Mouse (Mus musculus): ENCODE measurements around the gene Pax7. TPM values are rescaled to one million over a fixed set of nuclear protein-coding genes. Genes with fewer than 3 reads are reported as not detected.
A peak's percentile ranks its signal among the peaks of the same experiment; 100 is the strongest.

The Pax7 gene
- total RNA-seq, 2 experiments from 2014 or later, result 8.3 to 11.3 TPM

DNA sequence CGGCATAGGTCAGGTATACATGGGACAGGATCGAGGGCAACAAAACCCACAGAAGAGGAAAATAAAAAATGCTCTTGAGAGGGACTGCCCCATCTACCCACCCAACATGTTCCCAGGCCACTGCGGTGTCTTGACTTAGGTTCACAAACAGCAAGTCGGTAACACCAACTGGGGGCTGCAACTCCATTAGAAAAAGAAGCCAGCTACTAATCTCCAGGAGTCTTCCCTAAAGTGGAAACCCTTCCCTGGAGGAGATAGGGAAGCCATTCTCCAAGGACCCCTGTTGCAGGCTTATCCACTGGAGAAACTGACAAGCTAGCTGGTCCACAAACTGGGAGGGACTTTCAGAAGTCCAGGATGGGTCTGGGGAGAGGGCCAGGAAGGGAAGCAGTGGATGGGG is 21.4 kb downstream of the Pax7 start:
- no peak for DNase-seq

DNA sequence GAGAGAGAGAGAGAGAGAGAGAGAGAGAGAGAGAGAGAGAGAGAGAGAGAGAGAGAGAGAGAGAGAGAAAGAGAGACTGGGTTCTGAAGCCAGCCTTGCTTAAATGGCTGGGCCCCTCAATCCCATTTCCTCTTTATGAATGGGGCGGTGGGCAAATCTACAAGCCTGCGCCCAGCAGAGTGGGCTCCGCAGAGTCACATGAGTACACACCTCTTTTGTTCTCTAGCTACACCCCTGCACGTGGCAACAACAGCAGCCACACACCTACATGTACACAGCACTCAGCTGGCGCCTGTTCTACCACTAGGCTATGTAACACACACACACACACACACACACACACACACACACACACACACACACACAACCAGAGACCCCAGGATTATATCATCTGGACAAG is 21.9 kb downstream of the Pax7 start:
- DNase-seq, result no peak

- no peak for DNase-seq
These were observed 22.4 kb downstream of the Pax7 start for GRCm38 (mm10) chr4:139810762-139811438.

GRCm38 (mm10) chr4:139809381-139809820 is 23.9 kb downstream of the Pax7 start:
- DNase-seq, result no peak

DNA sequence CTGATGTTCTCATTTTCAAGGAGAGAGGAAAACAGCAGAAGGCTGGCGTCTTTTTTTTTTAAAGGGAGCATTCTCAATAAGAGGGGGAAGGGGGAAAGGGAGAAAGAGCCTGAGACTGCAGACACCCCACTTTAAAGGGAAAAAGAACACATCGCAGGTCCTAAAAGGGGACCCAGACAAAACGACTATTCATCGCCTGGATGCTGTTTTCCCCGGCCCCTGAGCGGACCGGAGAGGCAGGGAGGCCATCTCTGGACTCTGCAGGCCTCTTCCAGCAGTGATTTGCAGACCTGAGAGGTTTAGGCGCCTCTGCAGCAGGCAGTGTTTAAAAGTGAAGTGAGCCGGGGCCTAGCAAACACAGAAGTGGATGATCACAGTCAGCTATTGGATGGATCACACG is 25.5 kb downstream of the Pax7 start:
- DNase-seq, result no peak

- no peak for DNase-seq
These were observed 26.0 kb downstream of the Pax7 start for GRCm38 (mm10) chr4:139807191-139807808.

GRCm38 (mm10) chr4:139804896-139805295 is 28.4 kb downstream of the Pax7 start:
- no peak for DNase-seq

GRCm38 (mm10) chr4:139803981-139804380 is 29.3 kb downstream of the Pax7 start:
- no peak for DNase-seq

- no peak for DNase-seq
These were observed 33.8 kb downstream of the Pax7 start for GRCm38 (mm10) chr4:139799436-139800100.

- no peak for DNase-seq
These were observed 36.0 kb downstream of the Pax7 start for GRCm38 (mm10) chr4:139797344-139797743.

GRCm38 (mm10) chr4:139796115-139796514 is 37.2 kb downstream of the Pax7 start:
- no peak for DNase-seq

DNA sequence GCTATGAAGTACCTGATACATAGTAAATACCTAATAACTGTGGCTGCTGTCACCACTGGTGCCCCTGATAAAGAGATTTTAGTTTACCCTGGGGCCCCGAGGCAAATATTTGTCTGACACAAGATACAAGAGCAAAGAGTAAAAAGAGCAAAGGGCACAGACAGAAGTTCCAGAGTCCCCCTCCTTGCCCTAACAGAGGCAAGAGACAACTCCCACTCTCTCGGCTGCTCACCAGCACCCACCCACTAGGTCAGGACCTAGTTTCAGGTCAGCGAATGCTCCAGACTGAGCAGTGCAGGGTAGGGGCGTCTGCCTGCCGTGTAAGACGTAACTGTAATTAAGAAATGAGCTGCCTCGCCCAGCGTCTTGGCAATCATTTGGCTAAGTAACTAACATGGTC is 42.2 kb downstream of the Pax7 start:
- no peak for DNase-seq

DNA sequence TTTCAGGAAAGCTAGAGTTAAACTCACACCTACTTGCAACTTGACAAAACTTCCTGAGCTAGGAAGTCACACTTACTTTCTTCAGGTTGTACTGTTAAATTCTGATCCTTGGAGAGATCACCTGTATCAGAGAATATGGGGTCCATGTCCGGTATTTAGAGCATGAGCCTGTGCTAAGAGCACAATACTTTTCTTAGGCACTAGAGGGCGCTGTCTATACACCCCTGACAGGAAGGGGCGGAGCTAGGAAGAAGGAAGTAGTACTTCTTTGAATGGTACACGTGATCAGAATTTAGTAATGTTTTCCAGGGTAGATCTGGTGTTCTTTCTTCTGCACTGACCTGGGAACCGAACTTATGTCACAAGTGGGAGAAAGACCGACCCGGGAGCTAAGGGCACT is 43.6 kb downstream of the Pax7 start:
- no peak for DNase-seq

DNA sequence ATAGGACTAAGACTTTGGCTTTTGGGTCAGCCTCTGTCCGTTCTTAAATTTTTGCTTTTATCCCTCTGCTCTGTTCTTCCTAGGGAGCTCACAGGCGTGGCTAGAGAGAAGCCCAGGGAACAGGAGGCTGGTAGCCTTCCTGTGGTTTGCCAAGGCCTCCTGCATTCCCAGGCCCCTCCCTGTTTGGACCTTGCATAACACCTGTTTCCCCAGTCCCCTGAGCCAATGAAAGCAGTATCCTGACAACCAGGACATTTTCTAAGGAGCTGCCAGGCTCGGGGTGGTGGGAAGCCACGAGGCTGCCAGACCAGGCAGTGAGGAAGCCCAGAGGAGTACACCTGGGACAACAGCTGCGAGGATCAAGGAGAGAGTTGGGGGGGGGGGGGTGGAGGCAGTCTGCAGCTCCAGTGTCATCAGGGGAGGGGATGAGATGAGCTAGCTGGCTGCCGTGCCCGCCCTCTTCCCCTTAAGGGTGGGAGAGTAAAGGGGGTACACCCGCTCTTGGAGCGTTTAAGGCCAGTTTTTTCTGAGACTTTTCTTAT is 50.3 kb downstream of the Pax7 start:
- DNase-seq, result no peak

DNA sequence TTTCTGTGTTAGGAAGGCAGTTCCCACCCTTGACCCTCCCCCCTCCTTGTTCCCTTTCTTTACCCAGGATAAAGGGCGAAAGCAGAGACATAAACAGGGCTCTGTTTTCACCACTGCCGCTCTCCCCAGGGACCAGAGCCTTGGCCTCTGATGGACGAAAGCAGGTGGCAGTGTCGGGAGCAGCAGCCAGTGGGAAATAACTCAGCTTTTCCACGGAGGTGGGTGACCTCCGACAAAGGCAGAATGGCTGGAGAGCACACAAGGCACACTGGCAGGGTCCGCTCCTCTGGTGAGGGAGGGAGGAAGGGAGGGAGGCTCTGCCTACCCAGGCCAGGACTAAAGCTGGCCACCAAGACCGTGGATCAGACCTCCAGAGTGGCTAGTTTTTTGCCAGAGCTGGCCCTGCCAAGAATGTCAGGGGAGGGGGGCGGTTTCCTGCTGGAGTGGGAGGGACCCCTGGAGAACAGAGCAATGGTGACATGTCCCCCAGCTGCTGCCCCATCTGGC is 62.1 kb downstream of the Pax7 start:
- peak; percentile 48 for DNase-seq

- no peak for DNase-seq
These were observed 65.5 kb downstream of the Pax7 start for GRCm38 (mm10) chr4:139767823-139768222.

DNA sequence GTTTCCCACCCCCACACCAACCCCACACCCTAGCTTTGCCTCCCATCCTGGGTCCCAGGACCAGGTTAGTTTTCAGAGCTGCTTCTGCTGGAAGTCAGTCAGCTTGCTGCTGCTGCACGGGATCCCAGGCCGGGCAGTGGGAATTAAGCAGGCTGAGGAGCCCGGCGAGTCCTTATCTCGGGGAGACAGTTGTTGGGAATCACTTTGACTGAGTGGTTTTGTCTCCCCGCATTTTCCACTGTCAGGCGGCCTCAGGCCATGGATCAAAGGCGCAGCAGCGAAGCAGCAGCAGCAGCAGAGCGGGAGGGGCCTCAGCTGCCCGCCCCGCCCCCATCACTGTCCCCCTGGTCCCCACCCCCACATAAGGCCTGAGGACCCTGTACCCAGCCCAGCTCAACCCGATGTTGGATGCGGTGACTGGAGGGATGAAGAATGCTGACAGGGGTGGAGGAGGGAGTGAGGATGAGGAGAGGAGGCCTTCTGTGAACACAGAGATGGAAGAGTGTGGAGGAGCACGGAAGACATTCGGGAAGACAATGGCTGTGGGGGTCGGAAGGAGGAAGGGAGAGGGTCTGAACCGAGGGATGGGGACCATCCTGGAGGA is 66.1 kb downstream of the Pax7 start:
- DNase-seq, result no peak

- DNase-seq, result no peak
These were observed 71.4 kb downstream of the Pax7 start for GRCm38 (mm10) chr4:139761911-139762310.

DNA sequence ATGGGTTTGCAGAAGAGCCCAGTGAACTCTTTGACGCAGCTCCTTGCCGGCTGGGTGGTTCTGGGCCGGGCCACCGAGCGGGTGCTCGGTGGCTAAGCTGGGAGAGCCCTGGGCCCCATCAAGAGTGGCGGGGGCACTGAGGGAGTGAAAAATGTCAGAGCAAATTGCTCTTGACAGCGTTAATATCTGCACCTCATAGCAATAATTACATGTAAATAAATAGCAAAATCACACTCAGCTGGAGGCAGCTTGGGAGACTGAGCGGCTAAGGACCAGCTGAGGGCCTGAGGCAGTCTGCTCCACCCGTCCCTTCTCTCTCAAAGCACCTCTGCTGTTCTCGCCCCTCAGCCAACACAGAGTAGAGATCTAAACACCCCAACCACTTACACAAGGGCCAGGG is 72.6 kb downstream of the Pax7 start:
- no peak for DNase-seq

GRCm38 (mm10) chr4:139758512-139759340 is 74.6 kb downstream of the Pax7 start:
- no peak for DNase-seq

- DNase-seq, result no peak
These were observed 76.4 kb downstream of the Pax7 start for GRCm38 (mm10) chr4:139756931-139757330.

Data from gastrocnemius, postnatal 10 days (tissue).